Mouse (Mus musculus) right cerebral cortex, postnatal 14 days (tissue): ENCODE data around the gene Lrg1.
"Not testable (repeated sequence)": the region's sequence is repeated elsewhere in the genome, so short reads cannot be mapped to it uniquely, and the experiment has no call there.

Source experiments
- DNase-seq: peaks from one replicate; pipeline ENCODE4 v3.0.0; 2022

Gene Lrg1

DNA sequence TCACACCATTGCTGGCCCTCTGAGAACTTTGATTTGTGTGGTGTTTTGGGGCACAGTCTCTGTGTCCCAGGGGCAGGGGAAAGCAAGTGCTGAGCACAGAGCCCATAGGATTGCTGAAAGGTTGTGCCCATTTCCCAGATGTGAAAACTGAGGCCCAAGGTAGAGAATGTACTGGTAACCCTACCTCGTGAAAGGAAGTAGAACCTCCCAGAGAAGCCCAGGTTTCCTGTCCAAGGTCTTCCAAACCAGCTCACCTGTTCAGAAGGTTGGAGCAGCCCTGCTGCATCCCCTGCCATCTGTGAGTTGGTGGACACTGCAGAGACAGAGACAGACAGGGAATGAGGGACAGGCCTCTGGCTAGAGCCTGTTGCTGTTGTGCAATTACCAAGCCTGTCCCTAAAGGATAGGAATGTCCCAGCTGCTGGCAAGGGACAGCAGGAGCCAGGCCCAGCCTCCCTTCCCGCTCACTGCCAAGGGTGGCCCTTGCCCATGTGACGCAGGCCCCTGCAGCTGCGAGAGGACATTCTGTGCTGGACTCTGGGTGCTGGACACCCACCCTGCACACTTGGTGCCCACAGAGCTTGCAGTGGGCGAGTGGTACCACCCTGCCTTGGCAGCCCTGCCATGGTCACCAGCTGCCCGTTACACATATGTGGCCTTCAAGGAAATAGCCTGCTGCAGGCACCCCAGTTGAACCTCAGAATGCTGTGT is 13.3 kb downstream of the Lrg1 start:
- no peak for DNase-seq

DNA sequence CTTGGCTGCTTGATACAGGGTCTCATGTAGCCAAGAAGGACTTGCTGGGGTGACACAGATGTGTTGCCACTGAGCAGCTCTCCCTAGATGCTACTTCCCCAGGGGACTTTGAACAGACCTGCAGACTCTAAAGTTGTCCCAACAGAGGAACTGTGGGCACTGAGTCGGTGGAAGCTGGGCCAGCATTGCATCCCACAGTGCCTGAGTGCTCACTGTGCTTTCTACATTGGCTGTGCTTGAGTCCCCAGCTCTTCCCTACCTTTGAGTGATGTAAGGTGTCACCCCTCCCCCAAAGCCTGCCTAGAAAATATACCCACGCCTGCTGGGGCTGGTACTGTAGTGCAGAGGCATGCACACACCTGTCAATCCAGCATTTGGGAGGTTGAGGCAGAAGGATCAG is 14.1 kb downstream of the Lrg1 start:
- DNase-seq, result no peak

DNA sequence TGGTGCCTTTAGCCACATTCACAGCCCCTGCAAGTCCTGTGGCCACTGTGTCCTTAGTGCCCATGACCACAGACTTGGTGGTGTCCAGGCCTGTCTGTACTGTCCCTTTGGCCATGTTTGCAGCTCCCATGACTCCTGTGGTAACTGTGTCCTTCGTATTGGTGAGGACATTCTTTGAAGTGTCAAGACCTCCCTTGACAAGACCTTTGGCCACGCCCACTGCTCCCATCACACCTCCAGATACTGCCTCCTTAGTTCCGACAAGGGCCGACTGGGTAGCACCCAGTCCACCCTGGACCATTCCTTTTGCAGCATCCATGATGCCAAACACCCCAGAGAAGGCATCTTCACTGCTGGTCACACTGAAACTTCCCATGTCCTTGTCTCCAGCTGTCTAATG is 14.8 kb downstream of the Lrg1 start:
- DNase-seq, result no peak

DNA sequence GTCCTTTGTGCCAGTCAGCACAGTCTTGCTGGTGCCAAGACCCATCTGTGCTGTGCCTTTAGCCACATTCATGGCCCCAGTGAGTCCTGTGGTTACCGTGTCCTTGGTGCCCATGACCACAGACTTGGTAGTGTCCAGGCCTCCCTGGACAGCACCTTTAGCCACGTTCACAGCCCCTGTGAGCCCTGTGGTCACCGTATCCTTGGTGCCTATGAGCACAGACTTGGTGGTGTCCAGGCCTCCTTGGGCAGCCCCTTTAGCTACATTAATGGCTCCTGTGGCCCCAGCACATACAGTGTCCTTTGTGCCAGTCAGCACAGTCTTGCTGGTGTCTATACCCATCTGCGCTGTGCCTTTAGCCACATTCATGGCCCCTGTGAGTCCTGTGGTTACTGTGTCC is 15.4 kb downstream of the Lrg1 start:
- DNase-seq, result not testable (repeated sequence)

DNA sequence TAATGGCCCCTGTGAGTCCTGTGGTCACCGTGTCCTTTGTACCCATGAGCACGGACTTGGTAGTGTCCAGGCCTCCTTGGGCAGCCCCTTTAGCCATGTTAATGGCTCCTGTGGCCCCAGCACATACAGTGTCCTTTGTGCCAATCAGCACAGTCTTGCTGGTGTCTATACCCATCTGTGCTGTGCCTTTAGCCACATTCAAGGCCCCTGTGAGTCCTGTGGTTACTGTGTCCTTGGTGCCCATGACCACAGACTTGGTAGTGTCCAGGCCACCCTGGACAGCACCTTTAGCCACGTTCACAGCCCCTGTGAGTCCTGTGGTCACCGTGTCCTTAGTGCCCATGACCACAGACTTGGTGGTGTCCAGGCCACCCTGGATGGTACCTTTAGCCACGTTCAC is 17.0 kb downstream of the Lrg1 start:
- not testable (repeated sequence) for DNase-seq

GRCm38 (mm10) chr17:56103465-56104285 is 18.1 kb downstream of the Lrg1 start:
- no peak for DNase-seq

DNA sequence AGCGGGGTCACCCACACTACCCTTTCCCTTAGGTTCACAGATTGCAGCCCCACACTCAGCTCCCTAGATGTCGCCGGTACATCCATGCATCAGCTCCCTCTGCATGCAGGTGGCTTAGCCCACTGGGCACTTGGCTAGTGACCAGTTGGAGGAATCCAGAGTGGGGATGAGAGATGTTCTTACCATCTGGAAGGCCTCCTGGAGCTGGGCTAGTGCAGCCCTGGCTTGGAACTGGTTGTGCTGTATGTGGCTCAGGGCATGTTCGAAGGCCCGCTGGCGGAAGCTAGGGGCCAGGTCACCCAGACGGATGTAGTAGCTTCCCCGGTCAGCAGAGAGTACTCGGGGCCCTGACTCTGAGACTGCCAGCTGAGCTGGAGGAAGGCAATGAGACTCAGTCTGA is 18.9 kb downstream of the Lrg1 start:
- DNase-seq, result no peak

- no peak for DNase-seq
These were observed 19.6 kb downstream of the Lrg1 start for GRCm38 (mm10) chr17:56102158-56102557.

- no peak for DNase-seq
These were observed 21.0 kb downstream of the Lrg1 start for GRCm38 (mm10) chr17:56100811-56101210.

- DNase-seq, result no peak
These were observed 22.9 kb downstream of the Lrg1 start for GRCm38 (mm10) chr17:56098711-56099572.

DNA sequence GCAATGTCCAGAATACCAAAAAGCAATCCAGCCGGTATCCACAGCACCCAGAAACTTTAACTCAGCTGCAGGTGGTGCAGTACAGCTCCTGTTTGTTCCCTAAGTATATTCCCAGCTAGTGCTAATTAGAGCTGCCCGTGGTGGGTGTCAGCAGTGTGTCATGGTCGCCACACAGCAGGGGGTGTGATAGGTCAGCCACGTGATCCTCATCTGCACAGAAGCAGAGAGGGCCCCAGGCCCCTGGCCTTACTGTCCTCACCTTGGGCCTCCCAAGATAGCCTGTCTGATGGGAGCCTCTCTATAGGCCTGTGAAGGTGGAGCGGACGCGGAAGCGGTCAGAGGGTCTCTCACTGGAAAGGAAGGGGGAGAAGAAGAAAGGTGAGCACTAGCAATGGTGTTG is 23.6 kb downstream of the Lrg1 start:
- DNase-seq, result no peak

DNA sequence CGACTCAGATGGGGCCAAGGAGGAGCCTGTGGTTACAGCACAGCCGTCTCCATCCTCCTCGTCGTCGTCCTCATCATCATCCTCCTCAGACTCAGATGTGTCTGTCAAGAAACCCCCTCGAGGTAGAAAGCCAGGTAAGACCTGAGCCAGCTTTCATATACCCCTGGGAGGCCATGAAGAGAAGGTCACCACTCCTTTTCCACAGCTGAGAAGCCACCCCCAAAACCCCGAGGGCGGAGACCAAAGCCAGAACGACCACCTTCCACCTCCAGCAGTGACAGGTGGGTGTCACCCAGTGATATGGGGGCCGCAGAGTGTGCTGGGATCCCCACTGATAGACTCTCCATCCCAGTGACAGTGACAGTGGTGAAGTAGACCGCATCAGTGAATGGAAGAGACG is 24.9 kb downstream of the Lrg1 start:
- no peak for DNase-seq

GRCm38 (mm10) chr17:56092794-56093193 is 29.0 kb downstream of the Lrg1 start:
- no peak for DNase-seq

GRCm38 (mm10) chr17:56092312-56092711 is 29.5 kb downstream of the Lrg1 start:
- no peak for DNase-seq

DNA sequence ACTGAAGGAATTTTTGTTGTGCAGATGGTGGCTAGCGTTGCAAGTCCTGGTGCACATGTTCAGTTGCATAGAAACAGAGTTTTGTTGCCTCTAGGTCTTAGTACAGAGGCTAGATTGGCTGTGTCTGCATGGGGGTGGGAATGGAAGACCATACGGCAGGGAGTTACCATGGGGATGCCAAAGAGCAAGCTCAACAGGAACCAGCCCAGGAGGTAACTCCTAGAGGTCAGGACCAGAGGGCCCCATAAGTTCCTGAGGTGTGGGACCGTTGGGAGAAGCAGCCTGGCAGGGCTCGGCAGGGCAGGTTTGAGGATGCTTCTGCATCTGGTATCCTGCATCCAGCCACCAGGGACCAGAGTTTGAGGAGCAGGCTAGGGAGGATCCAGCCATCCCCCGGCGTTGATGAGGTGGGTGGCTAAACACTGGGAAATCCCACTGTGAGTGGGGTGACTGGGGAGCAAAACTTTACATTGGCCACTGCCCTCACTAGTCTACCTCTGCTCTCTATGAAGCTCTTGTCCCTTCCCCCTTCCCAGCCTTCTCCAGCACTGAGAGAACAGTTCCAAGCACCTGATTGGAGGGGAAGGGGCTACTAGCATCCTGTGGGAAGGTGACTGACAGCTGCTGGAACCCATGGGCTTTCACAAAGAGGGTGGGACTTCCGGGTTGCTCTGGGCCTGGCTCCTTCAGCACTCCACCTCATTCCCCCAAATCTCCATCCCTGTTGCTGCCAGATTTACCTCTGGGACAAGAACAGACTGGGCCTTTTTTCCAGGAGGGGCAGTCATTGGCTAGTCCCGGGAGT is 40.8 kb downstream of the Lrg1 start:
- DNase-seq, result peak; percentile 59

DNA sequence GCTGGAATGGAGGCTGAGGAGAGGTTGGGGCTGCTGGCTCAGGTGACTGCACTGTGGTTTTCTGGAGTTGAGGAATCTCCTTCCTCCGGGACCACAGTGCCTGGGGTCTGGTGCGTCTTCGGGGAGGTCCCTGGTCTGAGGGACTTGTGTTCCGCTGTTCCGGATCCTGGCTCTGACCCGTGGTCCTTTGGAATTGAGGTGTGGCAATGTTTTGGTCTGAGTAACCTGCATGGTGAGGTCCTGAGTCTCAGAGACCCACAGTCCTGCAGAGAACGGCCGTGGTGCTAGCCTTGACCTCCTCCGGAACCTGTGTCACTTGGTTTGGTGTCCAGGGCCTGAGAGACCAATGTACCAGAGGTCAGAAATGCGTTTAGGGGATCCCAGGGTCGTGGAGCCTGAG is 41.9 kb downstream of the Lrg1 start:
- no peak for DNase-seq

GRCm38 (mm10) chr17:56078880-56079795 is 42.7 kb downstream of the Lrg1 start, which contains the start of gene Hdgfl2:
TSS of gene Hdgfl2 (plus strand) at chr17:56079634.
- DNase-seq, result peak; percentile 98

- not testable (repeated sequence) for DNase-seq
These were observed 43.4 kb downstream of the Lrg1 start for GRCm38 (mm10) chr17:56078361-56078760.

DNA sequence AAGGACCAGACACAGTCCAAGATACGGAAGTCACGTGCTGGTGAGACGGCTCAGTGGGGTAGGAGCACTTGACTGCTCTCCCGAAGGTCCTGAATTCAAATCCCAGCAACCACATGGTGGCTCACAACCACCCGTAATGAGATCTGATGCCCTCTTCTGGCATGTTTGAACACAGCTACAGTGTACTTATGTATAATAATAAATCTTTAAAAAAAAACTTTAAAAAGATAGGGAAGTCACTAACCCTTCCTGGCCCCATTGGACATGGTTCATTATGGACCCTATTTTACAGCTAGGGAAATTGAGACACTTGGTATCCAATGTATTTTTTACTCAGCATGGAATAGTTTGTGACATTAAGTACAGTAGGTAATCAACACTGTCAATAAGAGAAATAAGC is 44.3 kb downstream of the Lrg1 start:
- no peak for DNase-seq

- peak; percentile 100 for DNase-seq
These were observed 47.0 kb downstream of the Lrg1 start, which contains the start of gene Ubxn6 for GRCm38 (mm10) chr17:56074827-56075208. TSS of gene Ubxn6 (minus strand) at chr17:56075028.
